Mouse (Mus musculus) natural killer cell, adult 2 months (primary cell): ENCODE results near the gene 2610042L04Rik.
"Not testable (repeated sequence)": the region's sequence is repeated elsewhere in the genome, so short reads cannot be mapped to it uniquely, and the experiment has no call there.

ENCODE experiments used
- DNase-seq, 2 experiments: peaks; one replicate each; pipeline ENCODE4 v3.0.0; 2022; ENCODE audit warnings: low spot score in 2 of 2

The 2610042L04Rik gene

DNA sequence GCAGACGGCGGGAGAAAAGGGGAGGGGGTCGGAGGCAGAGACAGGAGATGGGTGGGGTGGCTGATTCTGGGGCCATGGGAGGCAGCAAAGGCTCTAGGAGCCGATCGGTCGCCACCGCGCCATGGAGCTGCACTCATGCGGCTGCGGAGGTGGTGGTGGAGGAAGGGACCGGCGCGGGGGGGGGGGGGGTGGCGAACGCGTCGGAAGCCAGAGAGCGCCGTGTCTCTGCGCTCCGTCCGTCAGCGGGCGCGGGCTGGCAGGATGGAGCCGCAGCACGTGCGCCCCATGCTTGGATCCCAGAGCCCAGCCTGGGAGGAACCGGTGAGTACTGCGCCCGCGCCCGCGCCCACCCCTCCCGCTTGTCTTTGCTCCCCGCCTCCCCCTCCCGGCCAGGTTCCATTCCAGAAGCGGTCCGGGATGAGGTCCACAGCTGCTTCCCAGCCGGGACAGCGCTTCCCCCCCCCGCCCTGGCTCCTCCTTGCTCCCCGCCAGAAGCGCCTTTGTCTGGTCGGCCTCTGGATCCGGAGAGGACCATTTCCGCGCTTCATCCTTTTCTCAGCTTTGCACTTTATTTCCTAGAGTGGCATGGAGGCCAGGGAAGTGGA lies at the start of gene 2610042L04Rik:
TSS of gene 2610042L04Rik (plus strand) at position 288 of the 605 bp plus-strand sequence.
- not testable (repeated sequence) for DNase-seq

DNA sequence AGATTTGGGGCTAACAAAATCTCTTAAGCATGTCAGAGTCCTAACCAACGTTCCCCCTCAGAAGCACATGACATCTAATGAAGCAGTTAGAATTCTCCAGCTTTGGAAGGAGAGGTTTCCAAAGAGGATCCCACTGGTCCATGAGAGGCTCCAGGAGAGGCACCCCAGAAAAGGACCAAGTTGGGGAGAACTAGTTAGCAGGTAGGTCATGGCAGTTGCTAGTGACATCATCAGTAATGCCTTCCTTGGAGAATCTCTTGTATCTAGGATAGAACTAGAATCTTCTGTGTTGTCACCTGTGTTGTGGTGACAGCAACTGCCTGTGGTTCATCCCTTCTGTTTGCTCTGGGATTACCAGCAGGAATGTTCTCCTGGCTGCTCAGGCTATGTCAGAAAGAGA lies 17.6 kb upstream of the 2610042L04Rik start, which contains the start of gene Gm3149:
TSS of gene Gm3149 (plus strand) at position 301 of the 400 bp plus-strand sequence.
- DNase-seq = not testable (repeated sequence)

DNA sequence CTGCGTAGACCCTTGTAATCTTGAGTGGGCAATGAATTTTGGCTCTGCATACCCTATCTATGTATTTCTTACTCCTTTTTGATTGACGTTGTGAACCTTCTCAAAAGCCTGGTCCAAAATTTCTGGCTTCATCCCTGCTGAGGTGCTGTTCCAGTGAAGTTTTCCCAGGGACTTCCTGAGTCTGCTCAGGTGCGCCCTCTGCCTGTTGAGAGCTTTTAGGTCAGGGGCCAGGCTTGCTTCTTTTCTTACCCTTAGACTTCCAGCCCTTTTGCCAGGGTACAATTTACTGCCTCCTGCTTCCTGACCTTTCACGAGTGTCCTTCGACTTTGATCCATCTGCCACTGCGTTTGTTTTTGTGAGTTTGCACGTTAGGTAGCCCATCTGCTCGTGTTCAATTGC lies 943 bp downstream of the 2610042L04Rik start:
- not testable (repeated sequence) for DNase-seq

DNA sequence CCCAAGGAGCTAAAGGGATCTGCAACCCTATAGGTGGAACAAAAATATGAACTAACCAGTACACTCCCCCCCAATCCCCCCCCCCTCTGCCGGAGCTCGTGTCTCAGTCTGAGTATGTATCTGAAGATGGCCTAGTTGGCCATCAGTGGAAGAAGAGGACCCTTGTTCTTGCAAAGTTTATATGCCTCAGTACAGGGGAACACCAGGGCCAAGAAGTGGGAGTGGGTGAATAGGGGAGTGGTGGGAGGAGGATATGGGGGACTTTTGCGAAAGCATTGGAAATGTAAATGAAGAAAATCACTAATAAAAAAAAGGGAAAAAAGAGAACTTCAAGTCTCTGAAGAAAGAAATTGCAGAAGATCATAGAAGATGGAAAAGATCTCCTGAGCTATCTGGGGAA lies 34.4 kb downstream of the 2610042L04Rik start:
- not testable (repeated sequence) for DNase-seq

DNA sequence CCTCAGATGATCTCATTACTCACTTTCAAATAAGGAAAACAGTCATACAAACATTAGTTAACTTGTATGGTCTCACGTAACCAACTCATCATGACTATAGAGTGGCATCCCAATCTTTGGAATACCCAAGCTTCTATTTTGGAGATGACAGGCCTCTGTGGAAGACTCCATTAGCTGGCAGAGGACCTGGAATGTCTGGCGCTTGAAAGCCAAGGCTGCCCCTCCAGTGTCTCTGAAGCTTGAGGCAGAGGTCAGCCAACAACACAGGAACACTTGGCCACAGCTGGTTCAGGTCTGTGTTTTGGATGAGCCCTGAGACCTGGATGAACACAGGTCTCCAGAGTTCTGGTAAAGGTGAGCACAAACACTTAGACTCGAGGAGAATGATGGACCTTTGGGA lies 35.1 kb downstream of the 2610042L04Rik start:
- DNase-seq = not testable (repeated sequence)

- not testable (repeated sequence) for DNase-seq
These were observed 43.3 kb downstream of the 2610042L04Rik start for GRCm38 (mm10) chr14:4377871-4378270.

DNA sequence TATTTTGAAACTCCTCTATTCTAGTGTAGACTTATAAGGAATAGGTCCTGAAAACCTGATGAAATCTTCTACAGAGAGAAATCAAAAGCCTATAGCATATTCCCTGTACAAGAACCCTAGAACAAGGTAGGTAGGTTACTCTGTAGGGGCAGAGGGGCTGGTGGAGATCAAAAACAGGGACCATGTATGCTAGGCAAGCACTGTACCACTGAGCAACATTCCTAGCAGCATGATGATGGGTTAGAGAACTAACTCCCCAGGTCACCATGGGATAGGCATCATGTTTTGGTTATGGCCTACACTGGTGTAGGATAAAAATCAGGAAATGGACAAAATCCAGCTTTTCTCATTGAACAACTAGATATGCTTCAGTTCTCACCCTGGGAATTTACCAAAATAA lies 51.0 kb downstream of the 2610042L04Rik start:
- not testable (repeated sequence) for DNase-seq

DNA sequence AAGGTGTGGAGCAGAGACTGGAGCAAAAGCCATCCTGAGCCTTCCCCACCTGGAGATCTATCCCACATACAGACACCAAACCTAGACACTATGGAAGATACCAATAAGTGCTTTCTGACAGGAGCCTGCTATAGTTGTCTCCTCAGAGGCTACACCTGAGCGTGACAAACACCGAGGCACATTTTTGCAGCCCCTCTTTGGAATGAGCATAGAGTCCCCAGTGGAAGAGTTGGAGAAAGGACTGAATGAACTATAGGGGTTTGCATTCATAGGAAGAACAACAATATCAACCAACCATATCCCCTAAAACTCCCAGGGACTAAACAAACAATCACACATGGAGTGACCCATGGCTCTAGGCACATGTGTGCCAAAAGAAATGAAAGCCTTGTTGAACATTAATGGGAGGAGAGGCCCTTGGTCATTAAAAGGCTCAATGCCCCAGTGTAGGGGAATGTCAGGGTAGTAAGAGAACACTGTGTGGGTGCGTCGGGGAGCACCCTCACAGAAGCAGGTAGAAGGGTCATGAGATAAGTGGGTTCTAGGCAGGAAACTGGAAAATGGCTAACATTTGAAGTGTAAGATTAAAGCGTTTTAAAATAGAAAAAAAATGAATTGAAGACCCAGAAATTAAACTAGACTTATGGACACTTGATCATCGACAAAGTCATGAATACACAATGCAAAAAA lies 58.4 kb downstream of the 2610042L04Rik start:
- not testable (repeated sequence) for DNase-seq

GRCm38 (mm10) chr14:4397226-4397625 lies 62.7 kb downstream of the 2610042L04Rik start, which contains the start of gene Gm3159:
Gene Gm3159, plus strand, starts transcription at chr14:4397526.
- DNase-seq = not testable (repeated sequence)

- not testable (repeated sequence) for DNase-seq
These were observed 64.1 kb downstream of the 2610042L04Rik start for GRCm38 (mm10) chr14:4398624-4399023.

- not testable (repeated sequence) for DNase-seq
These were observed 65.7 kb downstream of the 2610042L04Rik start for GRCm38 (mm10) chr14:4400115-4400789.

- not testable (repeated sequence) for DNase-seq
These were observed 66.7 kb downstream of the 2610042L04Rik start for GRCm38 (mm10) chr14:4401245-4401644.

- not testable (repeated sequence) for DNase-seq
These were observed 69.3 kb downstream of the 2610042L04Rik start for GRCm38 (mm10) chr14:4403840-4404239.
